Mouse (Mus musculus): Measurements from ENCODE around the gene Cfap97d2.

- no peak for TF ChIP-seq CTCF (conservative IDR thresholded peaks at IDR 0.05; ENCODE audit: low read length)
- TF ChIP-seq POU5F1 (IDR thresholded peaks at IDR 0.05; ENCODE audit: borderline replicate concordance, low read length) = no peak
Measured at GRCm38 (mm10) chr8:13740323-13740770, 34.7 kb downstream of the Cfap97d2 start.

All from E14TG2a.4 (cell line).